Mouse (Mus musculus) embryonic facial prominence, embryonic 10.5 days (tissue): ENCODE measurements around the gene Slfn8. TPM values are rescaled to one million over a fixed set of nuclear protein-coding genes. Genes with fewer than 3 reads are reported as not detected.
"Not testable (repeated sequence)": the region's sequence is repeated elsewhere in the genome, so short reads cannot be mapped to it uniquely, and the experiment has no call there.

ENCODE experiments used
- DNase-seq: peaks from one replicate; pipeline ENCODE4 v3.0.0-alpha.2; 2017; ENCODE audit warnings: low spot score
- H3K27ac ChIP-seq: fragments of 300-500 bp; sonication (generic); replicated peaks from 2 replicates; pipeline ENCODE4 v1.5.1; 2016; ENCODE audit warnings: mild to moderate bottlenecking
- H3K27me3 ChIP-seq: fragments of 300-500 bp; sonication (generic); replicated peaks from 2 replicates; pipeline ENCODE4 v1.6.1; 2016; ENCODE audit warnings: low read depth, mild to moderate bottlenecking; ENCODE audit not compliant: poor library complexity, severe bottlenecking
- H3K36me3 ChIP-seq: fragments of 300-500 bp; sonication (generic); replicated peaks from 2 replicates; pipeline ENCODE4 v1.6.1; 2016; ENCODE audit warnings: mild to moderate bottlenecking, moderate library complexity
- H3K4me1 ChIP-seq: fragments of 300-500 bp; sonication (generic); 2 replicates; pipeline ENCODE4 v1.6.1; 2016
- H3K4me3 ChIP-seq: fragments of 300-500 bp; sonication (generic); 2 replicates; pipeline ENCODE4 v1.5.1; 2016; ENCODE audit warnings: mild to moderate bottlenecking, moderate library complexity
- H3K9me3 ChIP-seq: fragments of 300-500 bp; sonication (generic); 2 replicates; pipeline ENCODE4 v1.6.1; 2016; ENCODE audit warnings: mild to moderate bottlenecking
- WGBS: fragments of 180-500 bp; shearing (Covaris S2); methylation state at CpG from one replicate; pipeline ENCODE4 v1.1.7; 2016; 5-methylcytosine and 5-hydroxymethylcytosine counted together
- polyA plus RNA-seq: library from polyadenylated mRNA; unstranded; fragments of >200 nt; fragmentation: Nextera tagmentation; extraction: Ambion mirVana; gene quantifications from 2 replicates; pipeline ENCODE4 v1.2.1, GENCODE M21; 2016

The Slfn8 gene
- polyA plus RNA-seq, 1 experiment from 2014 or later, result 0.14 TPM

DNA sequence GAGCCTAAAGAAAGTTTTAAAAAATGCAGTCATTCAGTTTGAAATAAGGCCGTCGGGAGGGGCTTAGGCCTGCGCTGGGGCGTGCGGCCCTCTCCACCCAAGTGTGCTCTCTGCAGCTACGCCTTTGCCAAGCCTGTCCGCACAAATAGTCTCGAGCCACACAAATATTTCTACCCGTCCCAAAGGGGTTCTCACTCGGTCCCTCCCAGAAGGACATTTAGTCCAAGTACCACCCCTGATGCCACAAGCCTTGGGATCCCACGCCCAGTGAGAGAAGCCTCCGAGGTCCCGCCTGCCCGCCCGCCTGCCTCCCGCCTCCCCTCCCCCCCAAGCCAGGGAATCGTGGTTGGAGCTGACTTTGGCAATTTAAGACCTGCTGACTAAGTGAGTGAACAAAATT is 37.4 kb downstream of the Slfn8 start:
- Histone ChIP-seq H3K4me3 (no peak overlapping the region), H3K9me3 (peaks cover 4% of the 10 kb centered on the region; the same call in 1 of the 2 replicates), H3K4me1 (no peaks in the 10 kb centered on the region), H3K36me3 (peaks cover 78% of the 10 kb centered on the region), H3K27me3 (no peaks in the 10 kb centered on the region), H3K27ac (no peak overlapping the region)
- WGBS, result 80% methylated on average over 17 of the region's 17 CpGs
- DNase-seq, result no peak

DNA sequence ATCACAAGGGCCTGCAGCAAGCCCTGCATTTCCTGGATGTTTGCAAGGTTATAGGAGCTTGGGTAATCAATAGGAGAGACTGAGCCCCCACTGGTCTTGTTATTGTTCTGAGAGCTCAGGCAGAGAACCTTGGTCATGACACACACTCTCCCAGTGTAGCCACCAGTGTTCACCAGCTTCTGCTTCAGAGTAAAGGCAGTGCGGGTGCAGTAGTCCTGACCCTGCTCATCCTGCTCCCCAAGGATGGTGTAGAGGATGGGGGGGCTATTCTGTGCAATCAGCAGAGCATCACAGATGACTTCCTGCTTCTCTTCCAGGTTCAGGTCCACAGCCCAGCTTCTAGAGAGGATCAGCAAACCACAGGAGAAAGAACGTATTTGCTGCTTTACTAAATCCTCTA is 38.2 kb downstream of the Slfn8 start:
- DNase-seq, H3K9me3 ChIP-seq, H3K27ac ChIP-seq, H3K27me3 ChIP-seq, H3K4me3 ChIP-seq, H3K4me1 ChIP-seq: not testable (repeated sequence)
- WGBS, result 90% methylated on average over 2 of the region's 2 CpGs
- peaks cover 78% of the 10 kb centered on the region for H3K36me3 ChIP-seq

DNA sequence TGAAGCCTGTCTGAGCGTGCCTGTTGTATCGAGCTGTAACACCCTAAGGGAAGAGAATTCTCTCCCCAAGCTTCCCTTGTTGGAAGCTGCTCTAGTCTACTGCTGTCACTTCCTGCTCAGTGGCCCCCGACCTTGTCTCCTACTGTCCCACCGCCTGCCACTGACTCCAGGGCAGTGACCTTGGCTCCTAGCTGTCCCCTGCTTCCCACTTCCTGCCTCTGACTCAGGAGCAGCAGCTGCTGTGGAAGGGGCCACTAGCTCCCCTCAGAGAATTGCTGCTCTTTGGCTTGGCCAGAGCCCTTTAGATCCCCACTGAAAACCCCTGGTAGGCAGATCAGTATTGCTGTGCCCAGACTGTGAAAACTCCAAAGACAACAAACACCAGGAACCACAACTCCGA is 46.7 kb downstream of the Slfn8 start:
- WGBS, result 28% methylated on average over 5 of the region's 5 CpGs
- Histone ChIP-seq H3K27ac (no peak overlapping the region), H3K36me3 (peaks cover 4% of the 10 kb centered on the region; the same call in 1 of the 2 replicates), H3K27me3 (peaks cover 20% of the 10 kb centered on the region), H3K4me3 (no peak overlapping the region), H3K4me1 (peaks cover 18% of the 10 kb centered on the region), H3K9me3 (no peaks in the 10 kb centered on the region)
- no peak for DNase-seq

DNA sequence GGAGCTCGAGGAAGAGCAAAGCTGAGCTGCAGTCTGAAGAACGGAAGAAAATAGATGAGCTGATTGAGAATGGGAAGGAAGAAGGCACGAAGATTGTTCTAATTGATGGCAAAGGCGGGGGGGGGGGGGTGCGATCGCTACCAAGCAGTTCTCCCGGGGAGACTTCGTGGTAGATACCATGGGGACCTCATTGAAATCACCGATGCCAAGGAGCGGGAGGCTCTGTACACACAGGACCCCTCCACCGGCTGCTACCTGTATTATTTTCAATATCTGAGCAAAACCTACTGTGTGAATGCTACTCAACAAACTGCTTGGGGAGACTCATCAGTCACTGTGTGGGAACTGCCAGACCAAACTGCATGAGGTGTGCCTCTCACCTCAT is 49.0 kb downstream of the Slfn8 start:
- no peaks in the 10 kb centered on the region for H3K36me3 ChIP-seq
- peaks cover 18% of the 10 kb centered on the region for H3K4me1 ChIP-seq
- DNase-seq, result no peak
- H3K9me3 ChIP-seq, result no peaks in the 10 kb centered on the region
- 76% methylated on average over 11 of the region's 11 CpGs for WGBS
- no peak overlapping the region; the same call in 1 of the 2 replicates for H3K27ac ChIP-seq
- peaks cover 20% of the 10 kb centered on the region for H3K27me3 ChIP-seq
- H3K4me3 ChIP-seq, result no peak overlapping the region

DNA sequence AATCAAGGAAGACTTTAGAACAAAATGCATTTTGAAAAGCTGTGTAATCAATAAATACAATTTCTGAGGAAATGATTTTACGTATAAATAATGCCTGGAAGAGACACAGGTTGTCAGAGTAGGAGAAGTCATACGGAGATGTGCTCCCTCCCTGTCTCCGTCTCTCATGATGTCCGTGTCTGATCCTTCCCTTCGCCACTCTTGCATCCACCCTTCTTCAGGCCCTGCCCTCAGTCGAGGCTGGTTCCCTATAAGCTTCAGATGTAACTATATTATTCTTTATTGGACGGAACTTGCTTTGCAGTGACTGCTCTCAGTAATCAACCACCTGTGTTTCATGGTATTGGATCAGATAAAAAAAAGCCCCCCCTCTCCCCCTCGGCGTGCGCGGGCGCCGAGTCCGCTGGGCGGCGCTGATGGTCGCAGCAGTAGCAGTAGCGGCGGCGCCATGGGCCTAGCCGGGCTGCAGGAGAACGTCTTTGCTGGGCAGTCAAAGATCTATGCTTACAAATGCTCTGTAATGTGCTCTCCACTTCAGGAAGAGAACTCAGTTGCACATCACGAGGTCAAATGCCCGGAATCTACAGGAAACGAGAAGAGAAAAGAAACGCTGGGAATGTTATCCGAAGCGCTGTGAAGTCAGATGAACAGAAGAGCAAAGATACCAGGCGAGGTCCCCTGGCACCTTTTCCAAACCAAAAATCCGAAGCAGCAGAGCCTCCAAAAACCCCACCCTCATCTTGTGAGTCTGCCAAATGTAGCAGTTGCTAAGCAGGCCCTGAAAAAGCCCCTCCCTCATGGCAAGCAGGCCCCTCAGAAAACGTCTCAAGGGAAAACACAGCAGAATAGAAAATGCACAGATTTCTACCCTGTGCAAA is 49.7 kb downstream of the Slfn8 start:
- peak; percentile 77 for DNase-seq
- H3K4me3 ChIP-seq, result peak overlapping the region; percentile 46
- peaks cover 20% of the 10 kb centered on the region for H3K27me3 ChIP-seq
- H3K27ac ChIP-seq, result peak overlapping the region; percentile 2; the same call in 1 of the 2 replicates
- H3K9me3 ChIP-seq, result no peaks in the 10 kb centered on the region
- H3K4me1 ChIP-seq, result peaks cover 18% of the 10 kb centered on the region
- WGBS, result 7% methylated on average over 31 of the region's 31 CpGs
- H3K36me3 ChIP-seq, result no peaks in the 10 kb centered on the region

DNA sequence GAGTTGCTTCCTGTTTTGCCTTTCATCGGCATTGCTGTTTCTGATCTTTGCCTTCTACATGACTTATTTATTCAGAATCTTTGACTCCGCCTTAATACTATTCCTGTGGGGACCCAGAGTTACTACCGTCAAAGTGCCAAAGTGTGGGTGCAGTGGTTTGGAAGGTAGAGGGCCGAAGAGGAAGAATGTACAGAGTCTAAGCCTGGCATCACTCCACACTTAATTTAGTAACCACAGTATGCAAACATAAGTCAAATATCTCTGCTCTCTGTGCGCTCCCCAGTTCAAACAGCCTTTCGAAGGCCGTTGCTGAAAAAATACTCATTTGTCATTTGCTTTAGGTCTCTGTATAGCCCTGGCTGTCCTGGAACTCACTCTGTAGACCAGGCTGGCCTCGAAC is 58.4 kb downstream of the Slfn8 start:
- Histone ChIP-seq H3K27me3 (no peaks in the 10 kb centered on the region), H3K27ac (no peak overlapping the region), H3K9me3 (no peaks in the 10 kb centered on the region), H3K4me1 (no peaks in the 10 kb centered on the region), H3K36me3 (no peaks in the 10 kb centered on the region), H3K4me3 (no peak overlapping the region)
- 86% methylated on average over 8 of the region's 8 CpGs for WGBS
- no peak for DNase-seq

DNA sequence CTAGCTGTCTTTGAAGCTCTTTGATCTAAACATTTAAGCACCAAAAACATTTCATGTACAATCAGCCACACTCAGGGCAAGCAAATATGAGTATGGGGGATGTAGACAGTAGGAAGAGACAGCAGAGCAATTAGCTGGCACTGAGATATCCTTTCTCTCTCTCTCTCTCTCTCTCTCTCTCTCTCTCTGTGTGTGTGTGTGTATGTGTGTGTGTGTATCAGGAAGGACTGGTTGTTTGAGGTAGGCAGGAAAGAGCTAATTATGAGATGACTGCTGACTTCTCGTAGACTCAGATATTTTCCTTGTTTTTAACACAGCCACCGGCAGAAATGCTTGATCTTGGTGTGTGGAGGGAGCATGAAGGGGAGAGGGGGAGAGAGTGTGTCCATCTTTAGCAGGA is 58.9 kb downstream of the Slfn8 start:
- WGBS, result 60% methylated on average over 2 of the region's 2 CpGs
- Histone ChIP-seq H3K27me3 (no peaks in the 10 kb centered on the region), H3K27ac (no peak overlapping the region), H3K9me3 (no peaks in the 10 kb centered on the region), H3K4me1 (no peaks in the 10 kb centered on the region), H3K36me3 (no peaks in the 10 kb centered on the region), H3K4me3 (no peak overlapping the region)
- no peak for DNase-seq

DNA sequence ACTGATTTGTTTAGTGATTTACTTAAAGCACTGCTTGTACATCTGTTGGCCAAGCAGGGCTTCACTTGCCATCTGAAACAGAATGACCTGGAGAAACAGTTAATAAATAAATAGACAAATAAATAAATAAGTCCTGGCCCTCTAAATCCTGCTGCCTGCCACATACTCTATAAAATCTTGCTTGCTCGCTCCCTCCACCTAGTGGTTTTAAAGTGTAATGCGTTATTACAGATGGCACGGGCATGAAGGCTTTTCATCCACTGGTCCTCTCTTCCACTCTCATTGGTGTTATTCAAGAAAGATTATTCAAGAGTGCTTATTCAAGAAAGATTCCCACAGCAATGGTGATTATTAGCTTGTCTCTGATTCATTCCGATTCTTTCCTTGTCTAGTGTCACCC is 61.0 kb downstream of the Slfn8 start:
- Histone ChIP-seq H3K27ac (no peak overlapping the region), H3K27me3 (peaks cover 3% of the 10 kb centered on the region; the same call in 1 of the 2 replicates), H3K9me3 (no peaks in the 10 kb centered on the region), H3K36me3 (no peaks in the 10 kb centered on the region), H3K4me1 (no peaks in the 10 kb centered on the region), H3K4me3 (no peak overlapping the region)
- no peak for DNase-seq
- 15% methylated on average over 4 of the region's 4 CpGs for WGBS

DNA sequence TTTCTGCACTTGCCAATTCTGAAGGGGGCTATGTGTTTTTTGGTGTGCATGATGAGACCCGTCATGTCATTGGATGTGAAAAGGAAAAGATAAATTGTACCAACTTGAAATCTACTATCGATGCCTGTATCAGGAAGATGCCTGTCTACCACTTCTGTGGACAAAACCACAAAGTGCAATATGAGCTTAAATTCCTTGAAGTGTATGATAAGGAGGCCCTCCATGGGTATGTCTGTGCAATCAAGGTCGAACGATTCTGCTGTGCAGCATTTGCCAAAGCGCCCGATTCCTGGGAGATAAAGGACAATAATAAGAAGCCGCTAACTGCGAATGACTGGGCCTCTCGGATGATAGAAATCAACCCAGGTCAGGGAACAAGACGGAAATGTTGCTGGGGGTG is 63.7 kb downstream of the Slfn8 start:
- H3K4me3 ChIP-seq, result no peak overlapping the region
- no peaks in the 10 kb centered on the region for H3K36me3 ChIP-seq
- peaks cover 30% of the 10 kb centered on the region for H3K27me3 ChIP-seq
- WGBS, result 85% methylated on average over 10 of the region's 10 CpGs
- H3K9me3 ChIP-seq, result no peaks in the 10 kb centered on the region
- H3K27ac ChIP-seq, result no peak overlapping the region
- no peak for DNase-seq
- H3K4me1 ChIP-seq, result peaks cover 5% of the 10 kb centered on the region

DNA sequence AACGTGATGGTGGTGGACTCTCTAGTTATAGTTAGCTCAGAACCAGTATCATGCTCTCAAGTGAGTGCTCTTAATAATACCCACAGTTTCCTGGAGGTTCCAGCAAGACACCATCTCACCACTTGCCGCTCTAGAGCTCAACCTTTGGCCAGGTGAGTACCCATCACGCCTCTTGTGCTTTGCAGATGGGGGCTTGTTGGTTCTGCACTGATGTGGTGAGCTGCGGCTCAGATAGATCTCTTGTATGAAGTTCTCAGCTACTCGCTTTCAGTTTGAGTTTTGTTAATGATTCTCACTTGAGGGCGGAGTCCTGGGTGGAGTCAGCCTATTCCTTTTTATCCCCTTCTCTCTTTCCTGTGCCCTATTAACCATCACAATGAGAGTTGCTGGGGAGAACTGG is 66.0 kb downstream of the Slfn8 start:
- no peaks in the 10 kb centered on the region for H3K36me3 ChIP-seq
- no peaks in the 10 kb centered on the region for H3K9me3 ChIP-seq
- no peak overlapping the region for H3K4me3 ChIP-seq
- H3K4me1 ChIP-seq, result peaks cover 15% of the 10 kb centered on the region
- H3K27me3 ChIP-seq, result peaks cover 53% of the 10 kb centered on the region
- no peak overlapping the region for H3K27ac ChIP-seq
- DNase-seq, result no peak
- 80% methylated on average over 6 of the region's 6 CpGs for WGBS

DNA sequence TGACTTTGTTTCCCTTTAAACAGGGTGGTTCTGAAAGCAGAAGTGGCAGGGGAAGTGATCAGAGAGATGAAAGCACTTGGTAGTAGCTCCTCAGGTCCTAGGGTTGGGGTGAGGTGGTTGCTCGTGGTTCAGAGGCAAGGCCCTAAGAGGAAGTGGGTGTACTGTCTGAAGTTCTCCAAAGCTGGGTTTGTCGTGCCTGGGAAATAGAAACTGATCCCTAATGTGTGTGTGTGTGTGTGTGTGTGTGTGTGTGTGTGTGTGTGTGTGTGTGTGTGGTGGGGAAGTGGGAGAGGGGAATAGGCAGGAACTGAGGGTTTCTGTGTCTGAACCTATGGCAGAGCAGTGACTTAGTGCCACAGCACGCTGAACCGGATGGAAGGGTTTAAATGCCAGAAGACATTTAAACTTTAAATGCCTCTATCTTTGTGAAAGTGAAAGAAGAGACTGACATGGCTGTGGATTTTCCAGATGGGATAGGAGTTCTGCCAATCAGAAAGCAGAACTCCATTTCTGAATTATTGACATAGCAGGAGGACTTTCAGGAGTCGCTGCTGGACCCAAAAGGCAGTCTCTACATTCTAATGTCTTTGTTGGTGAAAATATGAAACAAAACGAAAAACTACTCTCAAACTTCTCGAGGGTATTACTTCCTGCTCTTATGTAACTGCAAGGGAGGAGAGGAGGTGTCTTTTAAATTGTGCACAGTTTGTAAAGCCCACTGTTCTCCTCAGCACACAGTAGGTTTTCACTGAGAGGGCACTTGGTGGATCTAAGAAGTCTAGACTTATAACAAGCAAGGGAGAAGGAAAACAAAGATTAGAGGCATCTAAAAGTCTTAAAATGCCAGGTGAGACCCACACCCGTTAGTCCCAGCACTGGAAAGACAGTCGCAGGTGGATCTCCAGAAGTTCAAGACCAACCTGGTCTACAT is 67.7 kb downstream of the Slfn8 start:
- H3K36me3 ChIP-seq, result no peaks in the 10 kb centered on the region
- peaks cover 68% of the 10 kb centered on the region for H3K27me3 ChIP-seq
- no peak for DNase-seq
- no peaks in the 10 kb centered on the region for H3K9me3 ChIP-seq
- no peak overlapping the region for H3K4me3 ChIP-seq
- H3K27ac ChIP-seq, result no peak overlapping the region
- H3K4me1 ChIP-seq, result peaks cover 15% of the 10 kb centered on the region
- 68% methylated on average over 9 of the region's 9 CpGs for WGBS
